Mouse (Mus musculus): ENCODE data around the gene Armh4.

DNA sequence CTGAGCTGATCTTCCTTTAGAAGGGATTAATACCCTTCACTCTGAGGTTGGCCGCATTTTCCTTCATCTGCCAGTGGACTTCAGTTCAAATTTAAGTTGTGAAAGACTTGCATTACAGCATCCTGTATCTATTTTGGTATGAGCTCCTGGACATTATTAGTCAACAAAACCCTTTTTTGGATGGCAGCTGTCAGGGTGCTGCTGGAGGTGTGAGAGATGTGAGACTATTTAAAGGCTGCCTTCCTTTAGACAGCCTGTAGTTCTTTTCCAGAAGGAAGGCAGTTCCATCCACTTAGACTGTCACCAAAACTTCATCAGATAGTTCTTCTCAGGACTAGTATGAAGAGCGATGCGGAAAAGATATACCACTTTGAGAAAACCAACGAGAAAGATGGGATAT is 10.8 kb upstream of the Armh4 start:
- TF ChIP-seq RCOR1 (conservative IDR thresholded peaks at IDR 0.05; ENCODE audit: low read depth, low read length) = no peak
- no peak for TF ChIP-seq GABPA (IDR thresholded peaks at IDR 0.05; ENCODE audit: insufficient replicate concordance, low read depth, low read length)
- TF ChIP-seq CTCF (conservative IDR thresholded peaks at IDR 0.05 in 1 of 2, IDR thresholded peaks at IDR 0.05 in 1 of 2; ENCODE audit: low read depth in 2 of 2, low read length in 2 of 2) = no peak
- no peak for TF ChIP-seq MYC (IDR thresholded peaks at IDR 0.05; ENCODE audit: low read depth, low read length)
- no peak for TF ChIP-seq UBTF (IDR thresholded peaks at IDR 0.05; ENCODE audit: low read depth, low read length)

Data from CH12.LX (cell line).